Mouse (Mus musculus) midbrain, embryonic 11.5 days (tissue): ENCODE results near the gene Tex52. TPM values are rescaled to one million over a fixed set of nuclear protein-coding genes. Genes with fewer than 3 reads are reported as not detected.

Experiments used
- ATAC-seq: fragments of 200-750 bp; cut with Nextera tagmentation; 2 replicates; pipeline ENCODE4 v1.8.0; 2017; ENCODE audit warnings: moderate TSS enrichment, moderate library complexity; ENCODE audit not compliant: low FRiP score
- DNase-seq: peaks from one replicate; pipeline ENCODE4 v3.0.0; 2015; ENCODE audit warnings: low spot score; ENCODE audit errors: missing footprints
- H3K27ac ChIP-seq: fragments of 300-500 bp; sonication (generic); 2 replicates; pipeline ENCODE4 v1.5.1; 2014; ENCODE audit warnings: low read depth, low read length
- H3K27me3 ChIP-seq: fragments of 300-500 bp; sonication (generic); 2 replicates; pipeline ENCODE4 v1.6.1; 2014; ENCODE audit warnings: mild to moderate bottlenecking, low read length, moderate library complexity, mixed read lengths; ENCODE audit not compliant: control insufficient read depth, insufficient read depth
- H3K36me3 ChIP-seq: fragments of 300-500 bp; sonication (generic); 2 replicates; pipeline ENCODE4 v1.6.1; 2014; ENCODE audit warnings: mild to moderate bottlenecking, low read length, moderate library complexity, mixed read lengths; ENCODE audit not compliant: control insufficient read depth, insufficient read depth
- H3K4me1 ChIP-seq: fragments of 300-500 bp; sonication (generic); 2 replicates; pipeline ENCODE4 v1.6.1; 2014; ENCODE audit warnings: low read length; ENCODE audit not compliant: control insufficient read depth, insufficient read depth
- H3K4me2 ChIP-seq: fragments of 300-500 bp; sonication (generic); 2 replicates; pipeline ENCODE4 v1.6.1; 2014; ENCODE audit warnings: mild to moderate bottlenecking, moderate library complexity
- H3K4me3 ChIP-seq: fragments of 300-500 bp; sonication (generic); 2 replicates; pipeline ENCODE4 v1.5.1; 2014; ENCODE audit warnings: low read depth, low read length
- H3K9ac ChIP-seq: fragments of 300-500 bp; sonication (generic); 2 replicates; pipeline ENCODE4 v1.6.1; 2014; ENCODE audit warnings: low read length
- H3K9me3 ChIP-seq: fragments of 300-500 bp; sonication (generic); 2 replicates; pipeline ENCODE4 v1.6.1; 2016; ENCODE audit warnings: low read length; ENCODE audit not compliant: control insufficient read depth
- WGBS: fragments of 180-500 bp; shearing (Covaris S2); extraction: QIAGEN DNeasy Blood & Tissue Kit; methylation state at CpG from one replicate; pipeline ENCODE4 v1.1.7; 2014; 5-methylcytosine and 5-hydroxymethylcytosine counted together
- polyA plus RNA-seq: library from polyadenylated mRNA; unstranded; fragments of >200 nt; fragmentation: Nextera tagmentation; extraction: Ambion mirVana; gene quantifications from 2 replicates; pipeline ENCODE4 v1.2.1, GENCODE M21; 2014

Gene Tex52
- polyA plus RNA-seq, 1 experiment from 2014 or later: 0.44 TPM

- H3K4me3 ChIP-seq: no peak overlapping the region
- H3K27me3 ChIP-seq: no peaks in the 10 kb centered on the region
- peaks cover 5% of the 10 kb centered on the region; the same call in 1 of the 2 replicates for H3K4me1 ChIP-seq
- DNase-seq (no peak), ATAC-seq (no peak)
- no peak overlapping the region for H3K27ac ChIP-seq
- peaks cover 2% of the 10 kb centered on the region; the same call in 1 of the 2 replicates for H3K36me3 ChIP-seq
- no peak overlapping the region for H3K9ac ChIP-seq
- H3K9me3 ChIP-seq: no peaks in the 10 kb centered on the region
- H3K4me2 ChIP-seq: no peak overlapping the region
- 89% methylated on average over 2 of the region's 2 CpGs for WGBS
Measured at GRCm38 (mm10) chr6:128421036-128421435, 45.8 kb downstream of the Tex52 start.

DNA sequence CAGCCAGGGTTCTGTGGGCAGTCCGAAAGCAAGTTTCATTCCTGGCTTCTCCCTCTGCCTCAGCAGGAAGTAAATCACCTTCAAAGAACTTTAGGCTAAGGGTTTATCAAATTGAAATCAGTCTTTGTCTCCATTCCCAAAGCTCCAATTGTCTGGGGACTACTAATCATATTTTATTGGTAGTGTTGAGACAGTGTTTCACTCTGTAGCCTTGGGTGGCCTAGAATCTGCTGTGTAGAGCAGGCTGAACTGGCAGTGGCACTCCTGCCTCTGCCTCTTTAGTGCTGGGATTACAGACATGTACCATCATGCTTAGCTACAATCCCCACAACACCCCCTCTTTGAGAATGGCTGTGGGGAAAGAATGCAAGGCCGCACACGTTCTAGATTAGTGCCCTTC, 46.2 kb downstream of the Tex52 start:
- Histone ChIP-seq H3K4me3 (no peak overlapping the region), H3K36me3 (peaks cover 2% of the 10 kb centered on the region; the same call in 1 of the 2 replicates), H3K27ac (no peak overlapping the region), H3K27me3 (no peaks in the 10 kb centered on the region), H3K4me1 (peaks cover 5% of the 10 kb centered on the region; the same call in 1 of the 2 replicates), H3K9ac (no peak overlapping the region), H3K9me3 (no peaks in the 10 kb centered on the region), H3K4me2 (no peak overlapping the region)
- DNase-seq (peak; percentile 76), ATAC-seq (no peak)
- 95% methylated on average over 3 of the region's 3 CpGs for WGBS

GRCm38 (mm10) chr6:128423496-128424268, 48.4 kb downstream of the Tex52 start:
- peak overlapping the region; percentile 60 for H3K4me2 ChIP-seq
- 0 out of 2 replicates have a peak, but pooled peaks have one; percentile 28 for ATAC-seq
- 48% methylated on average over 15 of the region's 16 CpGs for WGBS
- H3K4me3 ChIP-seq: peak overlapping the region; percentile 63
- peak overlapping the region; percentile 82 for H3K9ac ChIP-seq
- H3K9me3 ChIP-seq: no peaks in the 10 kb centered on the region
- peaks cover 5% of the 10 kb centered on the region; the same call in 1 of the 2 replicates for H3K36me3 ChIP-seq
- H3K4me1 ChIP-seq: peaks cover 5% of the 10 kb centered on the region; the same call in 1 of the 2 replicates
- peak overlapping the region; percentile 94; the same call in 1 of the 2 replicates for H3K27ac ChIP-seq
- DNase-seq: peak; percentile 89
- no peaks in the 10 kb centered on the region for H3K27me3 ChIP-seq

- Histone ChIP-seq H3K9me3 (no peaks in the 10 kb centered on the region), H3K4me3 (peak within 1 kb of the TSS; percentile 63), H3K36me3 (peaks cover 9% of the 10 kb centered on the region; the same call in 1 of the 2 replicates), H3K4me2 (peak within 1 kb of the TSS; percentile 60), H3K9ac (peak within 1 kb of the TSS; percentile 82), H3K27ac (peak within 1 kb of the TSS; percentile 94), H3K27me3 (no peaks in the 10 kb centered on the region), H3K4me1 (peaks cover 5% of the 10 kb centered on the region; the same call in 1 of the 2 replicates)
- DNase-seq (peak; percentile 99), ATAC-seq (peak; percentile 95)
- WGBS: under 1% methylated on average over 42 of the region's 42 CpGs
Measured at GRCm38 (mm10) chr6:128424269-128425019, 49.2 kb downstream of the Tex52 start, which contains the start of gene Itfg2. TSS of gene Itfg2 (minus strand) at chr6:128424931.

GRCm38 (mm10) chr6:128425046-128425445, 49.8 kb downstream of the Tex52 start:
- WGBS: 22% methylated on average over 9 of the region's 9 CpGs
- Histone ChIP-seq H3K4me3 (peak overlapping the region; percentile 63), H3K36me3 (peaks cover 12% of the 10 kb centered on the region), H3K4me1 (peaks cover 5% of the 10 kb centered on the region; the same call in 1 of the 2 replicates), H3K27me3 (no peaks in the 10 kb centered on the region), H3K4me2 (peak overlapping the region; percentile 60), H3K27ac (no peak overlapping the region), H3K9me3 (no peaks in the 10 kb centered on the region), H3K9ac (peak overlapping the region; percentile 82)
- no peak for ATAC-seq
- no peak for DNase-seq

DNA sequence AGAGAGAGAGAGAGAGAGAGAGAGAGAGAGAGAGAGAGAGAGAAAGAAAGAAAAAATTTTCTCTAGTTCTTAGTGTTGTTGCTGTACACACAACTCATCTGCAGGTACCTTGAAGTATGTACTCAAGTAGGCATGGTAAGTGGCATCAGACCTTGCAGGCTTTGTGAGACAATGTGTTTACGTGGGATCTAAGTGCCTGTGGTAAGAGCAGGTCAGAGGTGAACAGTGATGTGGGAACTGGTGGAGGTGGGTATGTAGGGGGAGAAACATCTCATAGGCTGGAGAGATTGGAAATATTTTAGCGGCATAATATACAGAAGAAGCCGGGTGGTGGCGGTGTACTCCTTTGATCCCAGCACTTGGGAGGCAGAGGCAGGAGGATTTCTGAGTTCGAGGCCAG, 52.3 kb downstream of the Tex52 start:
- Histone ChIP-seq H3K9me3 (no peaks in the 10 kb centered on the region), H3K4me2 (no peak overlapping the region), H3K9ac (no peak overlapping the region), H3K27ac (no peak overlapping the region), H3K4me1 (peaks cover 5% of the 10 kb centered on the region; the same call in 1 of the 2 replicates), H3K36me3 (peaks cover 30% of the 10 kb centered on the region), H3K4me3 (no peak overlapping the region), H3K27me3 (no peaks in the 10 kb centered on the region)
- ATAC-seq (no peak), DNase-seq (peak; percentile 61)
- 96% methylated on average over 5 of the region's 5 CpGs for WGBS

GRCm38 (mm10) chr6:128429300-128429699, 54.0 kb downstream of the Tex52 start:
- H3K27ac ChIP-seq: no peak overlapping the region
- no peak overlapping the region for H3K4me3 ChIP-seq
- no peak overlapping the region for H3K9ac ChIP-seq
- DNase-seq (no peak), ATAC-seq (no peak)
- H3K27me3 ChIP-seq: no peaks in the 10 kb centered on the region
- H3K4me1 ChIP-seq: peaks cover 2% of the 10 kb centered on the region; the same call in 1 of the 2 replicates
- H3K9me3 ChIP-seq: no peaks in the 10 kb centered on the region
- H3K4me2 ChIP-seq: no peak overlapping the region
- peaks cover 44% of the 10 kb centered on the region for H3K36me3 ChIP-seq
- WGBS: 97% methylated on average over 2 of the region's 2 CpGs

GRCm38 (mm10) chr6:128429826-128430225, 54.6 kb downstream of the Tex52 start:
- DNase-seq: no peak
- Histone ChIP-seq H3K27me3 (no peaks in the 10 kb centered on the region), H3K36me3 (peaks cover 49% of the 10 kb centered on the region), H3K4me2 (no peak overlapping the region), H3K4me1 (peaks cover 2% of the 10 kb centered on the region; the same call in 1 of the 2 replicates), H3K9me3 (no peaks in the 10 kb centered on the region), H3K4me3 (no peak overlapping the region), H3K27ac (no peak overlapping the region), H3K9ac (no peak overlapping the region)
- ATAC-seq: no peak
- WGBS: 89% methylated on average over 6 of the region's 6 CpGs
